Mouse (Mus musculus): ENCODE data around the gene Ube2c. TPM values are rescaled to one million over a fixed set of nuclear protein-coding genes. Genes with fewer than 3 reads are reported as not detected.

Ube2c gene
- total and polyA plus RNA-seq, 3 experiments, result 177 to 365 (median 257) TPM

DNA sequence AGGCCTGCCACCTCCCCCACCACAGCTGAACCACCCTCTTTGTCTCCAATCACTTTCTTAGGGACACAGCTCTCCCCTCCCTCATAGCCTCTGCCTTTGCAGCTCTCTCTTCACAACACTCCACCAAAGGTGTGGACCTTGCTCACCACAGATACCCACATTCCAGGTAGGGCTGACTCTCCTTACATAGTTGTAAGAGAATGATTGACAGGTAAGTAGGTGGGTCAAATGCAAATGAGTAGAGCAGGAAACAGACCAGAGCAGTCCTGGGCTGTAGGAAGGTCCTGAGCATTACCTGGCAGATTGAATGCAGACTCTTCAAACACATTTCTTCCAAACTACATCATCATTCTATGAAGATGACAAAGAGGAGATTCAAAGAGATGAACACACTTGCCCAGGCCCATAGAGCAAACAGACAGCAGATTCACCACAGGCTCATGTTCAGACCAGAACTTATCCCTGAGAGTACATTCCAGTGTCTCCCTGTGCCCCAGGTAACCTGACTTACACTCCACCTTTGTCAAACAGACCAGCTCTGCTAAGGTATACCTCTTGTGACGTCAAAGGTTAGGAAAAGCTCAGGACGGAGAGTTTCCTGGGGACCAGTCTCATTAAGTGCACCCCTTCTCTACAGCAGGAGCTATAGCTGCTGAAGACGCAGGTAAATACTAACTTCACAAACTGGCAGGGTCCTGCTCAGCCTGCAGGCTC lies 32.2 kb upstream of the Ube2c start:
- Histone ChIP-seq H3K4me3 (ENCODE audit: control insufficient read depth in 1 of 2, insufficient read depth in 1 of 2, low read depth in 2 of 2, low read length in 2 of 2) (no peak overlapping the region), H3K4me1 (ENCODE audit: control insufficient read depth in 1 of 2, insufficient read depth in 2 of 2, low read length in 2 of 2) (peaks cover 2 to 3% of the 10 kb centered on the region in 2 experiments; a peak in 1 of 4 replicates), H3K9ac (ENCODE audit: control insufficient read depth, low read depth, low read length, poor library complexity, severe bottlenecking) (no peak overlapping the region), H3K36me3 (ENCODE audit: control insufficient read depth in 1 of 2, insufficient read depth in 2 of 2, low read length in 2 of 2) (no peaks in the 10 kb centered on the region), H3K79me2 (ENCODE audit: control insufficient read depth, insufficient read depth, low read length, poor library complexity) (no peaks in the 10 kb centered on the region), H3K9me3 (replicated peaks; ENCODE audit: insufficient read depth, low read length) (no peaks in the 10 kb centered on the region), H3K27me3 (ENCODE audit: control insufficient read depth in 1 of 2, insufficient read depth in 2 of 2, low read length in 2 of 2) (peaks cover 0 to 6% of the 10 kb centered on the region in 2 experiments; a peak in 2 of 4 replicates), H3K27ac (ENCODE audit: control insufficient read depth, low read depth, low read length) (no peak overlapping the region)
- TF ChIP-seq MAZ (IDR thresholded peaks at IDR 0.05; ENCODE audit: low read depth, low read length) (no peak), NRF1 (IDR thresholded peaks at IDR 0.05; ENCODE audit: insufficient read depth, low read depth, low read length, poor library complexity, severe bottlenecking) (no peak), ELF1 (IDR thresholded peaks at IDR 0.05; ENCODE audit: low read depth, low read length) (no peak)
- no peak for DNase-seq (ENCODE audit: low read depth, low spot score)

DNA sequence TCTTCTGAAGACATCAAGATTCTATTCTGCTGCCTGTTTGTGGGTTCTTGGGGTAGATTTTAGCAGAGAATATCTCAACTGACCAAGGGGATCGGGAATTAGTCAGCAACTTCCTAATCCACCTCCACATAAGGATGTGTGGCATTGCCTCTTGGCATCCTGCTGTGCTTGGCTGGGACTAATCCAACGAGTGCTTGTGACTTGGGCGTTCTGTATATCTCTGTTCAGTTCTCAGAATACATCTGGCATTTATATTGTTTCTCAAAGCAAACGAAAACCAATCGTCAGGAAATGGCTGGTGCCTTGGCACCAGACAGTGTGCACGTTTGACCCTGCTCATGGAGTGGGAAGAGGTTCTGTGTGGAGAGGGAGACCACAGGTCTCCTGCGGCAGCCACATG lies 29.8 kb upstream of the Ube2c start:
- no peak for DNase-seq (ENCODE audit: low read depth, low spot score)
- Histone ChIP-seq H3K9me3 (replicated peaks; ENCODE audit: insufficient read depth, low read length) (no peaks in the 10 kb centered on the region), H3K4me1 (ENCODE audit: control insufficient read depth in 1 of 2, insufficient read depth in 2 of 2, low read length in 2 of 2) (peaks cover 9 to 14% of the 10 kb centered on the region in 2 experiments)

DNA sequence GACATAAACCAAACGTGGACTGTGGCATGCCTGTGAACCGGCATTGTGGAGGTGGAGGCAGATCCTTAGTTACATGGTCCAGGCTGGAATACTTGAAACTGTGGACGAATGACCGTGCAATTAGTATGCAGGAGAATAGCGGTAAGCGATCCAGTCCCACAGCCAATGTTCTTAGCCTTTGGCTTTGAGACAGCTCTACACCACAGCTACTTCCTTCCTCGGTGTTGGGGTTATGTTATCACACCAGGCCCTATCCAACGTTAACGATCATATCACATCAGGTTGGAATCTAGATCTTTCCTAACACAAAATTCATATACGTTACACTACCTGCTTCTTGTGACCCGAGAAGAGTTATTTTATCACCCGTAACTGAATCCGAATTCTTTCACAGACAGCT lies 24.7 kb upstream of the Ube2c start:
- no peak for TF ChIP-seq ELF1 (IDR thresholded peaks at IDR 0.05; ENCODE audit: low read depth, low read length)
- TF ChIP-seq NELFE (IDR thresholded peaks at IDR 0.05; ENCODE audit: low read depth, low read length), result no peak
- peak; percentile 74 for TF ChIP-seq GATA1 (IDR thresholded peaks at IDR 0.05; ENCODE audit: low read depth, low read length)
- TF ChIP-seq EP300 (IDR thresholded peaks at IDR 0.05; ENCODE audit: low read depth in 1 of 2, low read length in 2 of 2), result peak; percentile 3 to 12; a peak in 1 of 4 replicates
- Histone ChIP-seq H3K4me1 (ENCODE audit: control insufficient read depth in 1 of 2, insufficient read depth in 2 of 2, low read length in 2 of 2) (peaks cover 7 to 24% of the 10 kb centered on the region in 2 experiments), H3K9ac (ENCODE audit: control insufficient read depth, low read depth, low read length, poor library complexity, severe bottlenecking) (peak overlapping the region; percentile 67), H3K36me3 (ENCODE audit: control insufficient read depth in 1 of 2, insufficient read depth in 2 of 2, low read length in 2 of 2) (peaks cover 4 to 13% of the 10 kb centered on the region in 2 experiments; a peak in 3 of 4 replicates), H3K4me3 (ENCODE audit: control insufficient read depth in 1 of 2, insufficient read depth in 1 of 2, low read depth in 2 of 2, low read length in 2 of 2) (peak overlapping the region; percentile 83 to 89), H3K9me3 (replicated peaks; ENCODE audit: insufficient read depth, low read length) (no peaks in the 10 kb centered on the region), H3K79me2 (ENCODE audit: control insufficient read depth, insufficient read depth, low read length, poor library complexity) (peaks cover 18% of the 10 kb centered on the region), H3K27ac (ENCODE audit: control insufficient read depth, low read depth, low read length) (peak overlapping the region; percentile 67), H3K27me3 (ENCODE audit: control insufficient read depth in 1 of 2, insufficient read depth in 2 of 2, low read length in 2 of 2) (no peaks in the 10 kb centered on the region)
- DNase-seq (ENCODE audit: low read depth, low spot score), result peak; percentile 56

More for the DNA sequence above, 29.8 kb upstream of the Ube2c start:
- Histone ChIP-seq H3K9ac (ENCODE audit: control insufficient read depth, low read depth, low read length, poor library complexity, severe bottlenecking) (no peak overlapping the region), H3K79me2 (ENCODE audit: control insufficient read depth, insufficient read depth, low read length, poor library complexity) (no peaks in the 10 kb centered on the region), H3K27ac (ENCODE audit: control insufficient read depth, low read depth, low read length) (no peak overlapping the region), H3K4me3 (ENCODE audit: control insufficient read depth in 1 of 2, insufficient read depth in 1 of 2, low read depth in 2 of 2, low read length in 2 of 2) (no peak overlapping the region), H3K27me3 (ENCODE audit: control insufficient read depth in 1 of 2, insufficient read depth in 2 of 2, low read length in 2 of 2) (peaks cover 0 to 6% of the 10 kb centered on the region in 2 experiments; a peak in 2 of 4 replicates), H3K36me3 (ENCODE audit: control insufficient read depth in 1 of 2, insufficient read depth in 2 of 2, low read length in 2 of 2) (peaks cover 0 to 7% of the 10 kb centered on the region in 2 experiments; a peak in 2 of 4 replicates)
- TF ChIP-seq EP300 (IDR thresholded peaks at IDR 0.05; ENCODE audit: low read depth in 1 of 2, low read length in 2 of 2), result peak in 1 of 2 experiments; percentile 33; a peak in 1 of 4 replicates
- TF ChIP-seq NELFE (IDR thresholded peaks at IDR 0.05; ENCODE audit: low read depth, low read length), result no peak

Data from MEL (cell line).